Mouse (Mus musculus) olfactory bulb, adult 2 months (tissue): ENCODE measurements around the gene Nbea. TPM values are rescaled to one million over a fixed set of nuclear protein-coding genes. Genes with fewer than 3 reads are reported as not detected.

Experiments
- H3K27ac ChIP-seq: fragments of 200-500 bp; 2 replicates; pipeline ENCODE4 v1.5.1; 2012; ENCODE audit warnings: low read depth, low read length; ENCODE audit not compliant: insufficient read depth
- H3K4me1 ChIP-seq: fragments of 200-500 bp; 2 replicates; pipeline ENCODE4 v1.6.1; 2012; ENCODE audit warnings: low read length; ENCODE audit not compliant: control insufficient read depth, insufficient read depth
- H3K4me3 ChIP-seq: fragments of 200-500 bp; 2 replicates; pipeline ENCODE4 v1.5.1; 2012; ENCODE audit warnings: mild to moderate bottlenecking, low read depth, low read length, moderate library complexity; ENCODE audit not compliant: insufficient read depth
- CTCF ChIP-seq: fragments of 200-500 bp; IDR thresholded peaks from 2 replicates; pipeline ENCODE4 v1.5.1; 2012; ENCODE audit warnings: low read depth, mild to moderate bottlenecking, low read length, moderate library complexity; ENCODE audit not compliant: insufficient read depth
- POLR2A ChIP-seq: fragments of 200-500 bp; IDR thresholded peaks from 2 replicates; pipeline ENCODE4 v1.6.1; 2012; ENCODE audit warnings: mild to moderate bottlenecking, low read depth, low read length, moderate library complexity; ENCODE audit not compliant: insufficient read depth
- WGBS: fragments of 180-500 bp; shearing (Covaris S2); methylation state at CpG from one replicate; pipeline ENCODE4 v1.1.7; 2018; 5-methylcytosine and 5-hydroxymethylcytosine counted together
- polyA plus RNA-seq: library from polyadenylated mRNA; stranded (reverse); fragments of >200 nt; gene quantifications from 2 replicates; pipeline ENCODE4 v1.2.4, GENCODE M21; 2012; ENCODE audit warnings: low replicate concordance; ENCODE audit not compliant: missing spikeins, insufficient read depth, insufficient read length

Nbea gene
- polyA plus RNA-seq, 1 experiment, result 109 TPM

DNA sequence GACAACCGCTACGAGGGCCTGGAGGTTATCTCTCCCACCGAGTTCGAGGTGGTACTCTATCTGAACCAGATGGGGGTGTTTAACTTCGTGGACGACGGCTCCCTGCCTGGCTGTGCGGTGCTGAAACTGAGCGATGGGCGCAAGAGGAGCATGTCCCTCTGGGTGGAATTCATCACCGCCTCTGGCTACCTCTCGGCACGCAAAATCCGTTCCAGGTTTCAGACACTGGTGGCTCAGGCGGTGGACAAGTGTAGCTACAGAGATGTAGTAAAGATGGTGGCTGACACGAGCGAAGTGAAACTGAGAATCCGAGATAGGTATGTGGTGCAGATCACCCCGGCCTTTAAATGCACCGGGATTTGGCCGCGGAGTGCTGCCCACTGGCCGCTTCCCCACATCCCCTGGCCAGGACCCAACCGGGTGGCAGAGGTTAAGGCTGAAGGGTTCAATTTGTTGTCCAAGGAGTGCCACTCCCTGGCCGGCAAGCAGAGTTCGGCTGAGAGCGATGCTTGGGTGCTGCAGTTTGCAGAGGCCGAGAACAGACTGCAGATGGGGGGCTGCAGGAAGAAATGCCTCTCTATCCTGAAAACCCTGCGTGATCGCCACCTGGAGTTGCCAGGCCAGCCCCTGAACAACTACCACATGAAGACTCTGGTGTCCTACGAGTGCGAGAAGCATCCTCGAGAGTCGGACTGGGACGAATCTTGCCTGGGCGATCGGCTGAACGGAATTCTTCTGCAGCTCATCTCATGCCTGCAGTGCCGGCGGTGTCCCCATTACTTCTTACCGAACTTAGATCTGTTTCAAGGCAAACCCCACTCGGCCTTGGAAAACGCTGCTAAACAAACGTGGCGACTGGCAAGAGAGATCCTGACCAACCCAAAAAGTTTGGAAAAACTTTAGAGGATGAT lies 400.1 kb downstream of the Nbea start:
- no peak for TF ChIP-seq POLR2A
- TF ChIP-seq CTCF, result no peak
- WGBS, result 82% methylated on average over 45 of the region's 45 CpGs
- no peak overlapping the region for H3K27ac ChIP-seq
- no peak overlapping the region for H3K4me3 ChIP-seq
- H3K4me1 ChIP-seq, result peaks cover 13% of the 10 kb centered on the region

DNA sequence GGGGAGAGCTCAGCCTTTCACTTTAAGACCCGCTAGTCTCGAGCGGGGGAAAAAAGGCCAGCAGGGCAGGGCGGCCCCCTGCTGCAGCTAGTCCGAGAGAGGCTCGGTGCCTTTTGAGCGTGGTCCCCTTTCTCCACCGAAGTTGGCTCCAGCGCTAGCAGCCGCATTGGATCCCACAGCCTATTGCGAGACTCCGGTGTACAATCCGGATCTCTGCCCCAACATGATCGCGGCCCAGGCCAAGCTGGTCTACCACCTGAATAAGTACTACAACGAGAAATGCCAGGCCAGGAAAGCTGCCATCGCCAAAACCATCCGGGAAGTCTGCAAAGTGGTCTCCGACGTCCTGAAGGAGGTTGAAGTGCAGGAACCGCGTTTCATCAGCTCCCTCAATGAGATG lies 400.7 kb downstream of the Nbea start:
- TF ChIP-seq CTCF, result no peak
- no peak for TF ChIP-seq POLR2A
- Histone ChIP-seq H3K27ac (no peak overlapping the region), H3K4me3 (no peak overlapping the region), H3K4me1 (peaks cover 13% of the 10 kb centered on the region)
- WGBS, result 67% methylated on average over 22 of the region's 22 CpGs

DNA sequence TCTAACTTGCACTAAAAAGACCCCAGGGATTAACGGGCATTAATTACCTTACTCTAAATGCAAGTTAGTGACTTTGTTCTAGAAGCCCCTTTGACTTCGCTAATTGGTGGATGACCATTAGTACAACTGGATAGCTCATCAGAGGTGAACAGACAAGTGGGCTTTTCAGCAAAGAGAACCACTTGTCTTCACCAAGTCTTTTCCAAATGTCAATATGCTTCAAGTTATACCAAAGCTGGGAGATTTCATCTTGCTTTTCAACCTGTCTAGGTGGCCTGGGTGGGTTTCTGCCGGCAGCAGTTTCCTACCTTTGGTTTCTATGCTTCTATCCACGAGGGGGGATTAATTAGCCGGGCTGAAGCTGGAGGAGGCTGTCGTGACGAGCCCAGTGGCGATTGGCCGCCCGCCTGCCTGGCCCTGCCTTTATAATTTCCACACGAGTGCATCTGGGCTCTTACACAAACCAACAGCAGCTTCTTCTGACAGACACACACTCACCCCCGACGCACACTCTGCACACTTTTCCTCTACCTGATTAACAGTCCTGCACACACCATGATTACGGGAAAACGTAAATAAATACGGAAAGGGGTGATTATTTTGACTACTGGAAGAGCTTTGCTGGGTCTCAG lies 401.3 kb downstream of the Nbea start, which contains the start of gene Mab21l1:
Mab21l1 (plus strand) TSS at position 455 of the 632 bp plus-strand sequence.
- WGBS, result 56% methylated on average over 16 of the region's 16 CpGs
- TF ChIP-seq CTCF (no peak), POLR2A (no peak)
- H3K4me1 ChIP-seq, result peaks cover 10% of the 10 kb centered on the region
- no peak within 1 kb of the TSS for H3K4me3 ChIP-seq
- H3K27ac ChIP-seq, result no peak within 1 kb of the TSS

DNA sequence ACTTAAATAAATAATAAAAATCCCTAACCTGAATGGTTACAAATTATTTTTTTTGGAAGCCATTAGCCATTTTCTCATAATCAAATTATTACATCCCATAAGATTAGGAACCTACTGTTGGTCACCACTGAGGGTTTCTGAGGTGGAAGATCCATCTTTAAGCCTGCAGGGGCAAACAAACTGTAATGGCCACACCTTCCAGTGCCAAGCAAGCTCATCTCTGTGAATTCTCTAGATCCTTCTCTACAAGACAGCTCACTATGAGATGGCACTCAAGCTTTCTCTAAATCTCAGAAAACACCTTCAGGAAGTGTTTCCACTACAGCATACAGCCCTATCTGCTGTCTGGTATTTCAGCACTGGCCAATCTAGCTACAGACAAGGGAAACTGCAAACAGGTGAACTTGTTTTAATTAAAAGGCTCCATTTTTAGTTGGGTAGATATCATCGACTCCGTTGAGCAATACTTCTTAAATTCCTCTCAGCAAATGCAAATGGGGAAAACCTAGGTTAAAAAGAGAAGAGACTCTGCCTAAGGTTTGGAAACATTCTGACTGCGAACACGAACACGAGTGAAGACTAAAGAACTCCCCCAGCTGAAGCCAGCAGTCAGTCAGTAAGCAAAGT lies 402.0 kb downstream of the Nbea start:
- TF ChIP-seq POLR2A (no peak), CTCF (no peak)
- no peak overlapping the region for H3K4me3 ChIP-seq
- H3K27ac ChIP-seq, result no peak overlapping the region
- H3K4me1 ChIP-seq, result peaks cover 10% of the 10 kb centered on the region
- WGBS, result 92% methylated on average over 5 of the region's 5 CpGs

DNA sequence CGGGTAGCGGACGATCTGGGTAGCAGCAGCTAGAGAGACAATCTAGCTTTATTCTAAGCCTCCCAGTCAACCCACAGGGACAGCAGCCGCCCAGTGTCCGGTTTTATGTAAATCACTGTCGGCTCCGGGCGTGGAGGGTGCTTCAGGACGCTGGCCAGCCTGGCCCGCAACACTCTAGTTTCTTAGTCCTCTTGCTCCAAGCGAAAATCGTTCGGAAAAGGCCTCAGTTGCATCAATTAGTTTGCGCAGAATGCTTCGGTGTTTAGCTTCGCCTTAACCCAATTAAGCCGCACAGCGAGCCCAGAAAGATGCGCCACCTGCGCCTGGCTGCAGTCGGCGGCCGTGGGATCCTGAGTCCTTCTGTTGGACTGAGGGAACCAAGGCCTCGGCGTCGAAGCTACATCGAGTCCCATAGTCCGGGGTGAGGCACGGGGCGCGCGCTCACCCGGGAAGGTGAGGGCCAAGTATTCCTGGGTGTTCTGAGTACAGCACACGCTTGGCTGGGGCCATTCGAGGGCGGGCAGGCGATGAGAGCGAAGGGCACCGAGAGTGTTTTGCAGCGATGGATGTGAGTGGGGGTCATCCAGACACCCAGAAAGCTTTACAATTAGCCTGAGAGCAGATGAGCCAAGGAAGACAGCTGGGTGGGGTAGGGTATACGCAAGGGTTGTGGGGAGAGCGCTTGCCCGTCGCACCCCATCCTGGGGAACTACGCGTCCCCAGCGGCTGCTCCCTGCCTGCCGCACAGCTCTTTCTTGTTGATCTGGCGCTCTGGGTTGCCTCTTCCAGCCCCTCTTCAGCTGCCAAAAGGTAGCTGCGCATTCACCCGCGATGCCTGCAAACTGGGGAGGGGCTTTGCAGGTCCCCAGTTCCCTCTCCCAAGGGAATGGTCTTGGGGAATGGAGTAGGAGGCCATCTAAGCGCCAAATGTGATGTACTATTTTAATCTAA lies 403.1 kb downstream of the Nbea start:
- Histone ChIP-seq H3K27ac (no peak overlapping the region), H3K4me3 (no peak overlapping the region), H3K4me1 (peaks cover 10% of the 10 kb centered on the region)
- TF ChIP-seq CTCF (no peak), POLR2A (no peak)
- WGBS, result 59% methylated on average over 53 of the region's 53 CpGs

DNA sequence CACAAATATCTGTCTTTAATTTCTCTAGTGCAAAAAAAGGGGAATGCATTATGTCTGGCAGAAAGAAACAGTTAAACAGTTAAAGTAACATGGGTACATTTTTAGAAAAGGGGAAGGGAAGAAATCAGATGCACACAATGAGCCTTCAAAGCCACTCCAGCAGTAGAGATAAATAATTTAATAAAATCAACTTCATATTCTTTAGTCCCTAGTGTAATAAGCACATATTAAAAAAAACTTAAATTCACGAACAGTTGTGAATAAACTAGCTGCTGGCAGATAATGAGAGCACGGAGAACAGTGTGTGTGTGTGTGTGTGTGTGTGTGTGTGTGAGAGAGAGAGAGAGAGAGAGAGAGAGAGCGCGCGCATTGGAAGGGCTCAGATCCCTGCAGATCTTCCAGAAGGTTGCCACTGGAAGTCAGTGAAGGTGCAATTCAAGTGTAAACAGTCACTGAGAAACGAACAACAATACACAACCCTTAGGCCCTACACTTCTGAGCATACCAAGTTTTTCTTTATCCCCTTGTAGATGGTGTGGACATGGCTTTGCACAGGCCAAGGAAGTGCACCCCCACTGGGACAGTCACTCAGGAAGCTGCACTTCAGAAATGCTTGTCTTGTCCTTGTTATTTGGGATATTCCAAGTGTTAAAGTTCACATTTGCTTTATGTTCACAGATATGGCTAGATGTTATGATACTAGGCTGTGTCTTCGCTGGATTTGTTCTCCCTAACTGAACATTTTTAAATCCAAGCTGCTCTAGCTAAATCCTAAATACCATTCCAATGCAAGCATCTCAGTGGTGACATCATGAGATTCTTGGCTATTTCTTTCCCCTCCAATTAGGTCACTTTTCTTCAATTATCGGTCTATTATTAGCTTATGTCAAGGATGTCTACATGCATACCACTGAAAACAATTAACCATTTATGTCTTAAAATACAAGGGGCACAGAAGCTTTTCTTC lies 404.5 kb downstream of the Nbea start:
- TF ChIP-seq CTCF (no peak), POLR2A (no peak)
- Histone ChIP-seq H3K27ac (no peak overlapping the region), H3K4me1 (peaks cover 10% of the 10 kb centered on the region), H3K4me3 (no peak overlapping the region)
- WGBS, result 86% methylated on average over 8 of the region's 8 CpGs

DNA sequence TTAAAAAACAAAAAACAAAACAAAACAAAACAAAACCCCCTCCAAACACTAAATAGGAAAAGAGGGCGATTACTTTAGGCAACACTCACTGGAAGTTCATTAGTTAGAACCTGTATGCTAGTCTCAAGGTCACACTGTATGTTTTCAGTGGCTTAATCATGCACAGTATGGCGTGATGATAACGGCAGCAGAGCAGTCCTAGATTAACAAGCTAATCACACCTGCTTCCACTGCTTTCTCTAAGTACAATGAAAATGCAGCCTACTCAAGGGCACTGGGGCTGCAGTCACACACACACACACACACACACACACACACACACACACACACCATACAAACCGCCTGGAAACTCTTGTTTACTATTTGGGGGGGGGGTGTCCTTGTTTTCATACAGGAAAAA lies 406.0 kb downstream of the Nbea start:
- Histone ChIP-seq H3K4me3 (no peak overlapping the region), H3K4me1 (peaks cover 10% of the 10 kb centered on the region), H3K27ac (no peak overlapping the region)
- TF ChIP-seq POLR2A (no peak), CTCF (no peak)
- 80% methylated on average over 4 of the region's 4 CpGs for WGBS

DNA sequence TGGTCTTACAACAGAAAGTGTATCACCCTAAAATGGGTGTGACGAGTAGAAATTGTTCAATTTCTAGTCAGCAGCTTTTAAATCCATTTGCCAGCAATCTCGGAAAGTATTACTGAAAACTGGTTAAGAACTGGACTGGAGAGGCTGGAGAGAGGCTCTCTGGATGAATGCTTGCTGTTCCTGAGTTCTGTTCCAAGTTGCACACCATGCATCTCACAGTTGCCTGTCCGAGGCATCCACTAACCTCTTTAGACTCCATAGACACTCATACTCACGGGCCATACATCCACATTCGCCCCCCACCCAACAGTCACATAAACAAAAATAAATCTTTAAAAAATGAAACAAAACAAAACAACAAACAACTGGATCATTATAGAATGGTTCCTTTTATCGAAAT lies 407.7 kb downstream of the Nbea start:
- TF ChIP-seq CTCF (no peak), POLR2A (no peak)
- Histone ChIP-seq H3K27ac (no peak overlapping the region), H3K4me3 (no peak overlapping the region), H3K4me1 (peaks cover 10% of the 10 kb centered on the region)
- WGBS, result 93% methylated on average over 6 of the region's 6 CpGs
